Mouse (Mus musculus): ENCODE data around the gene Pitpnm2.

Gene Pitpnm2

GRCm38 (mm10) chr5:124115990-124116845, 133.3 kb downstream of the Pitpnm2 start, which contains the start of gene Arl6ip4:
TSS of gene Arl6ip4 (plus strand) at chr5:124116089.
- DNase-seq, result peak; percentile 81

- no peak for DNase-seq
Observed at GRCm38 (mm10) chr5:124115531-124115930, 134.0 kb downstream of the Pitpnm2 start.

GRCm38 (mm10) chr5:124114276-124115025, 135.1 kb downstream of the Pitpnm2 start:
- no peak for DNase-seq

GRCm38 (mm10) chr5:124113030-124113429, 136.5 kb downstream of the Pitpnm2 start:
- peak; percentile 75 for DNase-seq

- no peak for DNase-seq
Observed at GRCm38 (mm10) chr5:124112531-124112930, 137.0 kb downstream of the Pitpnm2 start.

- DNase-seq, result peak; percentile 95
Observed at GRCm38 (mm10) chr5:124111742-124112497, 137.6 kb downstream of the Pitpnm2 start, which contains the start of gene Ogfod2. TSS of gene Ogfod2 (plus strand) at chr5:124112297.

GRCm38 (mm10) chr5:124111077-124111741, 138.4 kb downstream of the Pitpnm2 start:
- DNase-seq, result peak; percentile 65

GRCm38 (mm10) chr5:124103552-124103951, 146.0 kb downstream of the Pitpnm2 start:
- DNase-seq, result no peak

GRCm38 (mm10) chr5:124103020-124103419, 146.5 kb downstream of the Pitpnm2 start:
- DNase-seq, result no peak

- no peak for DNase-seq
Observed at GRCm38 (mm10) chr5:124102326-124102725, 147.2 kb downstream of the Pitpnm2 start.

GRCm38 (mm10) chr5:124100128-124101044, 149.2 kb downstream of the Pitpnm2 start:
- no peak for DNase-seq

- DNase-seq, result no peak
Observed at GRCm38 (mm10) chr5:124098923-124099322, 150.6 kb downstream of the Pitpnm2 start.

GRCm38 (mm10) chr5:124095596-124096232, 153.8 kb downstream of the Pitpnm2 start, which contains the start of gene Abcb9:
TSS of gene Abcb9 (minus strand) at chr5:124095798.
- DNase-seq, result peak; percentile 94

GRCm38 (mm10) chr5:124095077-124095581, 154.4 kb downstream of the Pitpnm2 start:
- DNase-seq, result no peak

- DNase-seq, result no peak
Observed at GRCm38 (mm10) chr5:124093852-124094604, 155.5 kb downstream of the Pitpnm2 start.

- DNase-seq, result no peak
Observed at GRCm38 (mm10) chr5:124093120-124093794, 156.3 kb downstream of the Pitpnm2 start.

- DNase-seq, result no peak
Observed at GRCm38 (mm10) chr5:124091951-124092406, 157.6 kb downstream of the Pitpnm2 start.

GRCm38 (mm10) chr5:124089868-124090267, 159.7 kb downstream of the Pitpnm2 start:
- DNase-seq, result no peak

GRCm38 (mm10) chr5:124086876-124087275, 162.7 kb downstream of the Pitpnm2 start:
- DNase-seq, result no peak

Data from thymus, postnatal 25 days (tissue).